Mouse (Mus musculus) liver, adult 2 months (tissue): ENCODE measurements around the gene Col15a1.

Experiments
- CTCF ChIP-seq: fragments of 200-500 bp; IDR thresholded peaks from 2 replicates; pipeline ENCODE4 v1.5.1; 2011; ENCODE audit warnings: low read depth, low read length, control low read depth
- POLR2A ChIP-seq: fragments of 200-500 bp; IDR thresholded peaks from 2 replicates; pipeline ENCODE4 v1.6.1; 2011; ENCODE audit warnings: low read length, control low read depth; ENCODE audit not compliant: insufficient read depth; ENCODE audit errors: extremely low read depth

- TF ChIP-seq CTCF (no peak), POLR2A (no peak)
These were observed 30.9 kb upstream of the Col15a1 start for GRCm38 (mm10) chr4:47177101-47177500.
